Mouse (Mus musculus): ENCODE measurements around the gene Dhx29. TPM values are rescaled to one million over a fixed set of nuclear protein-coding genes. Genes with fewer than 3 reads are reported as not detected.

The Dhx29 gene
- polyA plus RNA-seq (2014; fragmentation: Illumina TruSeq; extraction: RNeasy Lipid Tissue Mini Kit (QIAGEN cat#74804); ENCODE audit: low read depth, low replicate concordance) = 50.7 TPM

GRCm38 (mm10) chr13:112927287-112928001 is at the start of gene Dhx29, which contains the start of gene Mtrex:
Dhx29 (plus strand) TSS chr13:112927454.
Mtrex (minus strand) TSS chr13:112927398.

GRCm38 (mm10) chr13:112987532-112987943 is 60.3 kb downstream of the Dhx29 start, which contains the start of gene Ccno:
Ccno (plus strand) TSS chr13:112987802.

GRCm38 (mm10) chr13:112993531-112994152 is 66.4 kb downstream of the Dhx29 start, which contains the start of gene Mcidas:
Mcidas (plus strand) TSS chr13:112993845.

Other genes starting within 250 kb of the Dhx29 start
- 735 TPM for gene Plpp1, start 126.7 kb upstream of the Dhx29 start, polyA plus RNA-seq (2014; fragmentation: Illumina TruSeq; extraction: RNeasy Lipid Tissue Mini Kit (QIAGEN cat#74804); ENCODE audit: low read depth, low replicate concordance)
- gene Mtrex, start 56 bp upstream of the Dhx29 start, polyA plus RNA-seq (2014; fragmentation: Illumina TruSeq; extraction: RNeasy Lipid Tissue Mini Kit (QIAGEN cat#74804); ENCODE audit: low read depth, low replicate concordance) = 122 TPM
- gene Ccno, start 60.3 kb downstream of the Dhx29 start, polyA plus RNA-seq (2014; fragmentation: Illumina TruSeq; extraction: RNeasy Lipid Tissue Mini Kit (QIAGEN cat#74804); ENCODE audit: low read depth, low replicate concordance) = not detected
- gene Mcidas, start 66.4 kb downstream of the Dhx29 start, polyA plus RNA-seq (2014; fragmentation: Illumina TruSeq; extraction: RNeasy Lipid Tissue Mini Kit (QIAGEN cat#74804); ENCODE audit: low read depth, low replicate concordance) = not detected
- not detected for gene Cdc20b, start 107.7 kb downstream of the Dhx29 start, polyA plus RNA-seq (2014; fragmentation: Illumina TruSeq; extraction: RNeasy Lipid Tissue Mini Kit (QIAGEN cat#74804); ENCODE audit: low read depth, low replicate concordance)
- 309 TPM for gene Gpx8, start 119.0 kb downstream of the Dhx29 start, polyA plus RNA-seq (2014; fragmentation: Illumina TruSeq; extraction: RNeasy Lipid Tissue Mini Kit (QIAGEN cat#74804); ENCODE audit: low read depth, low replicate concordance)
- 5.0 TPM for gene Gzma, start 173.5 kb downstream of the Dhx29 start, polyA plus RNA-seq (2014; fragmentation: Illumina TruSeq; extraction: RNeasy Lipid Tissue Mini Kit (QIAGEN cat#74804); ENCODE audit: low read depth, low replicate concordance)

Measured in adrenal gland, adult 10 weeks (tissue).